Mouse (Mus musculus) gastrocnemius, adult 2 months (tissue): ENCODE results near the gene Tmem229a. TPM values are rescaled to one million over a fixed set of nuclear protein-coding genes. Genes with fewer than 3 reads are reported as not detected.

Experiments used
- DNase-seq: peaks from one replicate; pipeline ENCODE4 v3.0.0; 2022
- H3K27ac ChIP-seq: fragments of 200-600 bp; 2 replicates; pipeline ENCODE4 v1.8.1; 2022; ENCODE audit warnings: mild to moderate bottlenecking
- H3K4me3 ChIP-seq: fragments of 200-600 bp; 2 replicates; pipeline ENCODE4 v1.8.1; 2022; ENCODE audit warnings: mild to moderate bottlenecking, moderate library complexity
- CTCF ChIP-seq: fragments of 200-600 bp; IDR thresholded peaks from 2 replicates; pipeline ENCODE4 v1.8.1; 2022; ENCODE audit warnings: antibody characterized with exemption, mild to moderate bottlenecking, moderate library complexity
- intact Hi-C: fragments of 180-260 bp; cut with DNase I; formaldehyde crosslinking; loops from one replicate; pipeline ENCODE4 v1.15.1; 2025
- long read RNA-seq, 2 experiments: library from polyadenylated mRNA; stranded (forward); transcript quantifications; one replicate each; pipeline ENCODE4 v2.0.0; 2021
- total RNA-seq, 2 experiments: library from RNA; stranded (reverse); gene quantifications; 2 replicates each; pipeline ENCODE4 v1.2.3; 2021

Tmem229a gene
- under 1 TPM; 0.06 to 0.23 TPM for total RNA-seq
- long read RNA-seq, experiment 1 = 0 reads
- long read RNA-seq, experiment 2 = 0 reads

- peak; percentile 65 for DNase-seq
- intact Hi-C loops = no loop called here
- TF ChIP-seq CTCF = no peak
- Histone ChIP-seq H3K27ac (peak within 1 kb of the TSS; percentile 53), H3K4me3 (peak within 1 kb of the TSS; percentile 64)
These were observed at the start of gene Tmem229a for GRCm38 (mm10) chr6:24955946-24956585. Gene Tmem229a, minus strand, starts transcription at chr6:24956297.

- Histone ChIP-seq H3K27ac (no peak overlapping the region), H3K4me3 (no peak overlapping the region)
- no peak for DNase-seq
- intact Hi-C loops = no loop called here
- no peak for TF ChIP-seq CTCF
These were observed 37.7 kb upstream of the Tmem229a start for GRCm38 (mm10) chr6:24993754-24994153.

GRCm38 (mm10) chr6:24989836-24990235 is 33.7 kb upstream of the Tmem229a start:
- intact Hi-C loops = no loop called here
- no peak for TF ChIP-seq CTCF
- DNase-seq = no peak
- Histone ChIP-seq H3K4me3 (no peak overlapping the region), H3K27ac (no peak overlapping the region)

- TF ChIP-seq CTCF = no peak
- intact Hi-C loops = no loop called here
- DNase-seq = no peak
- no peak overlapping the region for H3K4me3 ChIP-seq
- H3K27ac ChIP-seq = no peak overlapping the region
These were observed 20.1 kb upstream of the Tmem229a start for GRCm38 (mm10) chr6:24976176-24976575.

- intact Hi-C loops = no loop called here
- DNase-seq = no peak
- no peak overlapping the region for H3K27ac ChIP-seq
- H3K4me3 ChIP-seq = no peak overlapping the region
- TF ChIP-seq CTCF = no peak
These were observed 12.6 kb upstream of the Tmem229a start for GRCm38 (mm10) chr6:24968471-24969223.

- no peak overlapping the region for H3K4me3 ChIP-seq
- no peak overlapping the region for H3K27ac ChIP-seq
- no peak for TF ChIP-seq CTCF
- DNase-seq = no peak
- intact Hi-C loops = no loop called here
These were observed 11.6 kb upstream of the Tmem229a start for GRCm38 (mm10) chr6:24967726-24968125.

- no peak for DNase-seq
- no peak overlapping the region for H3K4me3 ChIP-seq
- no peak overlapping the region for H3K27ac ChIP-seq
- no peak for TF ChIP-seq CTCF
- intact Hi-C loops = no loop called here
These were observed 10.0 kb upstream of the Tmem229a start for GRCm38 (mm10) chr6:24966010-24966682.

- no peak for TF ChIP-seq CTCF
- intact Hi-C loops = no loop called here
- no peak for DNase-seq
- Histone ChIP-seq H3K4me3 (no peak overlapping the region), H3K27ac (no peak overlapping the region)
These were observed 7.7 kb upstream of the Tmem229a start for GRCm38 (mm10) chr6:24963754-24964153.

GRCm38 (mm10) chr6:24956586-24956973 is 483 bp upstream of the Tmem229a start:
- no peak for TF ChIP-seq CTCF
- H3K27ac ChIP-seq = no peak overlapping the region
- no peak for DNase-seq
- H3K4me3 ChIP-seq = peak overlapping the region; percentile 64
- intact Hi-C loops = no loop called here

GRCm38 (mm10) chr6:24955131-24955945 is 759 bp downstream of the Tmem229a start:
- Histone ChIP-seq H3K4me3 (peak overlapping the region; percentile 64), H3K27ac (peak overlapping the region; percentile 53; the same call in 1 of the 2 replicates)
- intact Hi-C loops = no loop called here
- peak; percentile 44 for DNase-seq
- TF ChIP-seq CTCF = no peak

- Histone ChIP-seq H3K27ac (no peak overlapping the region), H3K4me3 (no peak overlapping the region)
- TF ChIP-seq CTCF = no peak
- DNase-seq = no peak
- intact Hi-C loops = no loop called here
These were observed 2.0 kb downstream of the Tmem229a start for GRCm38 (mm10) chr6:24954126-24954525.

- intact Hi-C loops = no loop called here
- DNase-seq = no peak
- TF ChIP-seq CTCF = no peak
- Histone ChIP-seq H3K27ac (no peak overlapping the region), H3K4me3 (no peak overlapping the region)
These were observed 3.8 kb downstream of the Tmem229a start for GRCm38 (mm10) chr6:24952341-24952740.
